Mouse (Mus musculus): ENCODE measurements at regions not wholly inside any gene's neighbourhood (a gene's known extent, or its start where the extent isn't known, plus 50 kb on each side); places are given as distances from the start of the nearest gene placed in this dataset.

GRCm38 (mm10) chr19:26977887-26978639 is 92.4 kb downstream of the Gm815 start:
- no peaks in the 10 kb centered on the region for H3K36me3 ChIP-seq
- H3K27me3 ChIP-seq (replicated peaks): no peaks in the 10 kb centered on the region
- H3K9ac ChIP-seq: no peak overlapping the region
- 60% methylated on average over 14 of the region's 14 CpGs for WGBS
- no peaks in the 10 kb centered on the region for H3K9me3 ChIP-seq
- no peak overlapping the region for H3K4me2 ChIP-seq
- no peak for ATAC-seq (ENCODE audit: insufficient read depth, low FRiP score, low read depth)
- H3K27ac ChIP-seq: no peak overlapping the region
- no peak overlapping the region for H3K4me3 ChIP-seq (replicated peaks)
- no peaks in the 10 kb centered on the region for H3K4me1 ChIP-seq

- no peak for ATAC-seq (ENCODE audit: insufficient read depth, low FRiP score, low read depth)
- Histone ChIP-seq H3K4me3 (replicated peaks) (no peak overlapping the region), H3K4me2 (no peak overlapping the region), H3K27ac (no peak overlapping the region), H3K27me3 (replicated peaks) (no peaks in the 10 kb centered on the region), H3K9me3 (no peaks in the 10 kb centered on the region), H3K9ac (no peak overlapping the region), H3K36me3 (no peaks in the 10 kb centered on the region), H3K4me1 (no peaks in the 10 kb centered on the region)
- WGBS: 61% methylated on average over 3 of the region's 3 CpGs
Observed at GRCm38 (mm10) chr19:26978640-26979007, 92.9 kb downstream of the Gm815 start.

GRCm38 (mm10) chr19:26979322-26979721 is 93.6 kb downstream of the Gm815 start:
- no peak overlapping the region for H3K4me2 ChIP-seq
- no peaks in the 10 kb centered on the region for H3K27me3 ChIP-seq (replicated peaks)
- H3K4me3 ChIP-seq (replicated peaks): no peak overlapping the region
- no peak overlapping the region for H3K27ac ChIP-seq
- no peaks in the 10 kb centered on the region for H3K4me1 ChIP-seq
- 79% methylated on average over 2 of the region's 2 CpGs for WGBS
- H3K9me3 ChIP-seq: no peaks in the 10 kb centered on the region
- ATAC-seq (ENCODE audit: insufficient read depth, low FRiP score, low read depth): no peak
- no peak overlapping the region for H3K9ac ChIP-seq
- H3K36me3 ChIP-seq: no peaks in the 10 kb centered on the region

- no peak for ATAC-seq (ENCODE audit: insufficient read depth, low FRiP score, low read depth)
- Histone ChIP-seq H3K27me3 (replicated peaks) (no peaks in the 10 kb centered on the region), H3K4me2 (no peak overlapping the region), H3K4me1 (no peaks in the 10 kb centered on the region), H3K4me3 (replicated peaks) (no peak overlapping the region), H3K27ac (no peak overlapping the region), H3K9ac (no peak overlapping the region), H3K36me3 (no peaks in the 10 kb centered on the region), H3K9me3 (no peaks in the 10 kb centered on the region)
- 84% methylated on average over 1 of the region's 1 CpGs for WGBS
Observed at GRCm38 (mm10) chr19:26986672-26987071, 101.0 kb downstream of the Gm815 start.

- H3K4me3 ChIP-seq (replicated peaks): no peak overlapping the region
- 42% methylated on average over 3 of the region's 3 CpGs for whole genome bisulfite sequencing
- no peaks in the 10 kb centered on the region for H3K36me3 ChIP-seq
- H3K9me3 ChIP-seq: no peaks in the 10 kb centered on the region
- no peaks in the 10 kb centered on the region for H3K4me1 ChIP-seq
- no peaks in the 10 kb centered on the region for H3K27me3 ChIP-seq (replicated peaks)
- H3K27ac ChIP-seq: no peak overlapping the region
- no peak for ATAC-seq (ENCODE audit: insufficient read depth, low FRiP score, low read depth)
- H3K9ac ChIP-seq: no peak overlapping the region
- no peak overlapping the region for H3K4me2 ChIP-seq
Observed at GRCm38 (mm10) chr19:26987197-26987596, 101.5 kb downstream of the Gm815 start.

GRCm38 (mm10) chr19:26987909-26988456 is 102.3 kb downstream of the Gm815 start:
- Histone ChIP-seq H3K4me1 (no peaks in the 10 kb centered on the region), H3K9me3 (no peaks in the 10 kb centered on the region), H3K4me3 (replicated peaks) (no peak overlapping the region), H3K27me3 (replicated peaks) (no peaks in the 10 kb centered on the region), H3K27ac (no peak overlapping the region), H3K9ac (no peak overlapping the region), H3K36me3 (no peaks in the 10 kb centered on the region), H3K4me2 (no peak overlapping the region)
- ATAC-seq (ENCODE audit: insufficient read depth, low FRiP score, low read depth): no peak
- WGBS: 73% methylated on average over 6 of the region's 6 CpGs

- no peaks in the 10 kb centered on the region for H3K27me3 ChIP-seq (replicated peaks)
- no peaks in the 10 kb centered on the region for H3K4me1 ChIP-seq
- H3K36me3 ChIP-seq: no peaks in the 10 kb centered on the region
- no peak for ATAC-seq (ENCODE audit: insufficient read depth, low FRiP score, low read depth)
- H3K4me2 ChIP-seq: no peak overlapping the region
- H3K27ac ChIP-seq: no peak overlapping the region
- H3K4me3 ChIP-seq (replicated peaks): no peak overlapping the region
- 66% methylated on average over 4 of the region's 4 CpGs for WGBS
- no peaks in the 10 kb centered on the region for H3K9me3 ChIP-seq
- H3K9ac ChIP-seq: no peak overlapping the region
Observed at GRCm38 (mm10) chr19:26994586-26995352, 109.1 kb downstream of the Gm815 start.

GRCm38 (mm10) chr19:26999596-26999995 is 113.9 kb downstream of the Gm815 start:
- WGBS: 70% methylated on average over 3 of the region's 3 CpGs
- no peak overlapping the region for H3K4me3 ChIP-seq (replicated peaks)

GRCm38 (mm10) chr19:27021930-27022329 is 136.2 kb downstream of the Gm815 start:
- ATAC-seq (ENCODE audit: insufficient read depth, low FRiP score, low read depth): no peak
- H3K9me3 ChIP-seq: no peaks in the 10 kb centered on the region
- no peaks in the 10 kb centered on the region for H3K4me1 ChIP-seq
- H3K27me3 ChIP-seq (replicated peaks): no peaks in the 10 kb centered on the region
- H3K9ac ChIP-seq: no peak overlapping the region
- no peaks in the 10 kb centered on the region for H3K36me3 ChIP-seq
- no peak overlapping the region for H3K4me3 ChIP-seq (replicated peaks)
- no peak overlapping the region for H3K4me2 ChIP-seq
- WGBS: 83% methylated on average over 3 of the region's 3 CpGs
- H3K27ac ChIP-seq: no peak overlapping the region

More at GRCm38 (mm10) chr19:26999596-26999995, 113.9 kb downstream of the Gm815 start:
- no peaks in the 10 kb centered on the region for H3K36me3 ChIP-seq
- no peak overlapping the region for H3K27ac ChIP-seq
- H3K4me1 ChIP-seq: no peaks in the 10 kb centered on the region
- no peaks in the 10 kb centered on the region for H3K27me3 ChIP-seq (replicated peaks)
- no peaks in the 10 kb centered on the region for H3K9me3 ChIP-seq
- no peak overlapping the region for H3K9ac ChIP-seq
- ATAC-seq (ENCODE audit: insufficient read depth, low FRiP score, low read depth): no peak
- H3K4me2 ChIP-seq: no peak overlapping the region

- H3K27me3 ChIP-seq (replicated peaks): no peaks in the 10 kb centered on the region
- H3K27ac ChIP-seq: no peak overlapping the region
- 73% methylated on average over 5 of the region's 5 CpGs for WGBS
- H3K9ac ChIP-seq: no peak overlapping the region
- no peaks in the 10 kb centered on the region for H3K36me3 ChIP-seq
- H3K4me3 ChIP-seq (replicated peaks): no peak overlapping the region
- no peak for ATAC-seq (ENCODE audit: insufficient read depth, low FRiP score, low read depth)
- no peak overlapping the region for H3K4me2 ChIP-seq
- no peaks in the 10 kb centered on the region for H3K9me3 ChIP-seq
- no peaks in the 10 kb centered on the region for H3K4me1 ChIP-seq
Observed at GRCm38 (mm10) chr19:27022917-27023316, 137.2 kb downstream of the Gm815 start.

GRCm38 (mm10) chr19:27028834-27029233 is 143.2 kb downstream of the Gm815 start:
- ATAC-seq (ENCODE audit: insufficient read depth, low FRiP score, low read depth): no peak
- Histone ChIP-seq H3K4me3 (replicated peaks) (no peak overlapping the region), H3K9me3 (no peaks in the 10 kb centered on the region), H3K4me2 (no peak overlapping the region), H3K4me1 (no peaks in the 10 kb centered on the region), H3K27me3 (replicated peaks) (no peaks in the 10 kb centered on the region), H3K9ac (no peak overlapping the region), H3K36me3 (no peaks in the 10 kb centered on the region), H3K27ac (no peak overlapping the region)
- 84% methylated on average over 1 of the region's 1 CpGs for WGBS

- no peak for ATAC-seq (ENCODE audit: insufficient read depth, low FRiP score, low read depth)
- Histone ChIP-seq H3K27ac (no peak overlapping the region), H3K4me2 (no peak overlapping the region), H3K9ac (no peak overlapping the region), H3K4me1 (no peaks in the 10 kb centered on the region), H3K27me3 (replicated peaks) (no peaks in the 10 kb centered on the region), H3K4me3 (replicated peaks) (no peak overlapping the region), H3K9me3 (no peaks in the 10 kb centered on the region), H3K36me3 (no peaks in the 10 kb centered on the region)
- WGBS: 66% methylated on average over 7 of the region's 7 CpGs
Observed at GRCm38 (mm10) chr19:27031030-27031700, 145.5 kb downstream of the Gm815 start.

Data from stomach, embryonic 15.5 days (tissue).